Mouse (Mus musculus): ENCODE data around the gene Abcc1. TPM values are rescaled to one million over a fixed set of nuclear protein-coding genes. Genes with fewer than 3 reads are reported as not detected.

Gene Abcc1
- polyA plus RNA-seq, 2 experiments from 2014 or later, result 20.8 to 40.1 TPM

DNA sequence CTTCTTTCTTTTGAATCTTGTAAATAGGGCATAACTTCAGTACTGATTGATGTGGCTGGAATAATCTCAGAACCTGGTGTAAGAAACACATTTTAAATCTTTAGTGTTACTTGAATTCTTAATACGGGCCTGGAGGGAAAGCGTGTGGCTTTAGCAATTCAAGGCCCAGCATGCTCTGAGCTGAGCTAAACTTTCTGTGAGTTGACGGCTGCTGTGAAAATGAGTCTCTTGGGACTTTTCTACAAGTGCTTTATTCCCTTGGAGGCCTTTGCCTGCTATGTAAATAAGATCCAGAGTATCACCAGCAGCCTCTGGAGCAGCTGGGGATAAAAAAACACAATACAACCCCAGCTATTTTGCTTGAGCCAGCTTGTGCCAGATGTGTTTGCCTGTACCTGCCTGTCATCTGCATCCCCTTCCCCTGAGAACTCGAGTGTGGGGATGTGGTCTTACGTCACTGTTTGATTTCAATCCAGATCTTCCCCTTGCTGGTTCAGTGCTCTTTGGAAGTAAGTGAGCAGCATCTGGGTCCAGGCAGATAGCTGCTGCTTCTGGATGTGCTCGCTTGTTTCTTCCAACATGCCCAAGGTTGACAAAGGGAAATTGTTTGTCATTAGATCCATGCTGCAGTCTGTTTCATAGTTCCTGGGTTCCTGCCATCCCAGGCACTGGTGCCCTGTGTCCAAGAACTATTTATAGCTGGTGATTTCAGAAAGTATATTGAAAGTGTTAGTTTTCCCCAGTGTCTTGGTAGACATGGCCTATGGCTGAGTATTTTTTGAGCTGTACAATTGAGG, 82.9 kb downstream of the Abcc1 start:
- ATAC-seq, result no peak

DNA sequence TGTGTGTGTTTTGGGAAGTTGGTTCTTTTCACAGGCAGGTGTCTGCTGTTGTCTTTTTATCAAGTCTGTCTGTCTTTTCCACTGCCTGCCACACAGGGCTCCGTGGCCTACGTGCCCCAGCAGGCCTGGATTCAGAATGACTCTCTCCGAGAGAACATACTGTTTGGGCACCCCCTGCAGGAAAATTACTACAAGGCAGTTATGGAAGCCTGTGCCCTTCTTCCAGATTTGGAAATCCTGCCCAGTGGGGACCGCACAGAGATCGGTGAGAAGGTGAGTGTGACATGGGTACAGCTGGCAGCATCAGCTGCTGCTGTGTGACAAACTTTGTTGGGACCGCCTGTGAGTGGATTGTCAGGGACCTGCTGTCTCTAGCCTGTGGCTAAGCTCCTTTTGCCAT, 83.8 kb downstream of the Abcc1 start:
- ATAC-seq, result no peak

DNA sequence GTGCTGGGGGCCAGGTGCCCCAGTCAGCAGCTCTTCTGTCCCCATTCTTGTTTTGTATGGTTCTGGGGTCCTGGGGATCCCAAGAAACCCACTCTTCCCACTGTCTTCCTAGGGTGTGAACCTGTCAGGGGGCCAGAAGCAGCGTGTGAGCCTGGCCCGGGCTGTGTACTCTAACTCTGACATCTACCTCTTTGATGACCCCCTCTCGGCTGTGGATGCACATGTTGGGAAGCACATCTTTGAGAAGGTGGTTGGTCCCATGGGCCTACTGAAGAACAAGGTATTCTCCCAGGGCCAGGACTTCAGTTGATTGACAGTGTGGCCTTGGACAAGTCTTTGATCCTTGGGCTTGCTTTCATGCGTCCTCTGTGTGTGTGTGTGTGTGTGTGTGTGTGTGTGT, 86.0 kb downstream of the Abcc1 start:
- ATAC-seq, result no peak

DNA sequence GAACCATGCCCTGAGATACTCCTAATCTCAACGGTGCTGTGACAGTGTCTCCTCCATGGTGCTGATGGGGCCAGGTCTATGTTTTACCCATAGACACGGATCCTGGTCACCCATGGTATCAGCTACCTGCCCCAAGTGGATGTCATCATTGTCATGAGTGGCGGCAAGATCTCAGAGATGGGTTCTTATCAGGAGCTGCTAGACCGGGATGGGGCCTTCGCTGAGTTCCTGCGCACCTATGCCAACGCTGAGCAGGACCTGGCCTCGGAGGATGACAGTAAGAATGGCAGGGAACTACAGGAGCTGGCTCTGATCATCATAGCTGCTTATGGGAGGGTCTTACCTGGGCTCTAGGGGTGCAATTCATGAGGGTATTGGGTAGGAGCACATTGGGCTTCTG, 86.9 kb downstream of the Abcc1 start:
- ATAC-seq, result no peak

DNA sequence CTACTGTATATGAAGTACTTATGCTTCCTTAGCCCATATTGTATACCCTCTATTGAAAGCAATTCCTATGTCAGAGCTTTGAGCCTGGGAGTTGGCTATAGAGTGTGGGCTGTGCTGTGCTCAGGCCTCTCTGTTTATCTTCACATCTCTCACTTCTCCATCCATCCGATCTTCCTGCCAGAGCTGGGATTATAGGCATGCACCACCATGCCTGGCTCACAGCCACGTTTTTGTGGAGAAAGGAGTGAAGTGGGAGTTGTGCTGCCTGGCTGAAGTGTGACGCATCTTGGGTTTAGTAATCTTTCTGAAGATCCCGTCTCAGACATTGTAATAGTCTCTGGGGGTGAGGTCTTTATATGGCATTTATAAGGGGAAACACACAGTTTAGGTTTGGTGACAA, 88.5 kb downstream of the Abcc1 start:
- no peak for ATAC-seq

DNA sequence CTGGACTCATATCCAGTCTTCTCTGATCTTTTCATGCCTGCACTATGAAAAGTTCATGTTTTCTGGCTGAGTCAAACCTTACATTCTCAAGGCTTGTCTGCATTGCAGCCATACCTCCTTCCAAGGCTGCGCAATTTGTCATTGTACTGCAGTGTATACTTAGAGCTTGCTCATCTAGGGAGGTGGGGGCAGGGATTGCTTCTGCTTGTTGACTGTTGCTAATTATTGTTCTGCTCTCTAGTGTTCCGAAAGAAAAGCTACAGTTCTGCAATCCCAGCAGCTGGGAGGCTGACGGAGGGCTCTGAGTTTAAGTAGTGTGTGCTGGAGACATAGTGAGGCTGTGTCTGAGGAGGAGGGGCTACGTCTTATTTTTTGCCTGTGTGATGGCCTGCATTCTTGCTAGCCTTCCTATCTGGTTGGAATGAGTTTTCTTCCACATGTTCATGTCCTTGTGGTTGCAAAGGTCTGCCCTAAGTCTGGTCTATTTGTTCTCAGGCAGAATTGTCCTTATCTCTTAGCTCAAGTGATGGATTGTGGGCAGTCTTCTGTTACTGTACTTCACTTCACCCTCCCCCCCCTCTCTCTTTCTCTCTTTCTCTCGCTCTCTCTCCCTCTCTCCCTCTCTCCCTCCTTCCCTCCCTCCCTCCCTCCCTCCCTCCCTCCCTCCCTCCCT, 90.2 kb downstream of the Abcc1 start:
- no peak for ATAC-seq

DNA sequence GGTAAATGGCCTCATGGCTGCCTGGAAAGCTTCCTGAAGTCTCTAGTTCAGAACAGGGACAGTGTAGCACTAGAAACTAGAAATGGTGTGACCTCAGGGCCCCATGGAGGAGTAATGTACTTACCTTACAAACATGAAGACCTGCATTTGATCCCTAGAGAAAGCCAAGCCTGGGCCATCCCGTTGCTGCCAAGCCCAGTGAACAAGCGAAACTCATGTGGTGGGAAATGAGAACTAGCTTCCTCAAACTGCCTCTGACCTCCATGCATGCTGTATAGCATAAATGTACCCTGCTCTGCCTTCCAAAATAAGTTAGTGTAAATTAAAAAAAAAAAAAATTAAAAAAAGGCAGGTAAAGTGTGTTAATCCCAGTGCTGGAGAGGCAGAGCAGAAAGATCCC, 101.2 kb downstream of the Abcc1 start:
- no peak for ATAC-seq

DNA sequence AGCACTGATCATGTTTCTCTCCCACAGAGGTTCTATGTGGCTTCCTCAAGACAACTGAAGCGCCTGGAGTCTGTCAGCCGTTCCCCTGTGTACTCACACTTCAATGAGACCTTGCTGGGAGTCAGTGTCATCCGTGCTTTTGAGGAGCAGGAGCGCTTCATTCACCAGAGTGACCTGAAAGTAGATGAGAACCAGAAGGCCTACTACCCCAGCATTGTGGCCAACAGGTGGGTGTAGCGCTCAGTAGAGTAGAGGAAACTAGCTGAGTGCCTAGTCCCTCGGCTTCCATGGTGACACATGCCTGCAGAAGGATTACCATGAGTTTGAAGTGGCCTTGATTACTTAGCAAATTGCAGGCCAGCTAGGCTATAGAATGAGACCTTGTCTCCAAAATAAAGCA, 103.7 kb downstream of the Abcc1 start:
- no peak for ATAC-seq

DNA sequence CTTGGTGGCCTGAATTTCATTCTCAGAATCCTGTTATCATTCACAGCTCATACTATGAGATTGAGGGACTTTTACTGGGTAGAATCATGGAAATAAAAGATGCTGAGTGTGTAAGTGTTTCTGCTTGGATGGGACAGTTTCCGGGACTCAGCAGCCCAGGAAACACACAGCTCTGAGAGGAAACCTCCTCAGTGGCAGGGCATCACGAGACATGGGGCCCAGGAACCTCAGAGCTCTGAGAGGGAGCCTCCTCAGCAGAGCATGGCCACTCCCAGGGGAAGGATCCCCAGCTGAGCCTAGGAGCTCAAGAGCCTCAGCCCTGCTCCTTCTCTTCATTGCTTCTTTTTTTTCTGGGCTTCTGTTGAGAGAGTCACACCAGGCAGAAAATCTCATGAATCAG, 107.0 kb downstream of the Abcc1 start:
- ATAC-seq, result no peak

DNA sequence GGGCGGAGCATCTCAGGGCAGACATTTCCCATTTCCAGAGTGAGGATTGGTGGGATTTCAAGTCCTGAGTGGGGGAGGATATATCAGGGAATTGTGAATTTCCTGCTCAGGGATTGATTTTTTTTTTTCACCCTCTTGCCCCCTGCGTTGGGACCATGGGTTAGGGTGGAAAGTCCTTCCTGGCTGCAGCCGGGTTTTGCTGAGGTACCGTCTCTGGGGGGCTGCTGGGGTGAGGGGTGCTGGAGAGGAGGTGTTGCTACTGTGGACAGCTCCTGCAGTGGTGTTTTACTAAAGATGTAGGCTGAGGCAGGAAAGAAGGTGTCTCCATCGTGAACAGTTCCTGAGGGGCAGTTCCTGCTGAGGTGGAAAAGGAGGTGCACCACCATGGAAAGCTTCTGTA, 107.5 kb downstream of the Abcc1 start:
- no peak for ATAC-seq

DNA sequence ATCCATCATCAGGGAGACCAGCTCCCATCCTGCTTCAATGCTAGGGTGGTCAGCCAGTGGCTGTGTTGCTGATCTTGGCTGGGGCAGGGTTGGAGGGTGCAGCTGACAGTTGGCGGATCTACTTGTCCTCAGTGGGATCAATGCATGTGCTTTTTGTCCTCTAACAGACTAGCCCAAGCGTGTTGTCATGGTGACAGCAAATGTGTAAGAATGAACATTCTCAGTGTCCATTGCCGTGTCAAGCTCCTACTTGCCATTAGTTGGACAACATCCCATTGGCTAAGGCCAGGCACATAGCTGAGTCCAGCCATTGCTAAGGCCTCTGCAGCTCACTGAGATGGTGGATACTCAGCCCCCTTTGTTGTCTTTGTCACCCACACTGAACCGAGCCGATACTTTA, 110.8 kb downstream of the Abcc1 start:
- no peak for ATAC-seq

DNA sequence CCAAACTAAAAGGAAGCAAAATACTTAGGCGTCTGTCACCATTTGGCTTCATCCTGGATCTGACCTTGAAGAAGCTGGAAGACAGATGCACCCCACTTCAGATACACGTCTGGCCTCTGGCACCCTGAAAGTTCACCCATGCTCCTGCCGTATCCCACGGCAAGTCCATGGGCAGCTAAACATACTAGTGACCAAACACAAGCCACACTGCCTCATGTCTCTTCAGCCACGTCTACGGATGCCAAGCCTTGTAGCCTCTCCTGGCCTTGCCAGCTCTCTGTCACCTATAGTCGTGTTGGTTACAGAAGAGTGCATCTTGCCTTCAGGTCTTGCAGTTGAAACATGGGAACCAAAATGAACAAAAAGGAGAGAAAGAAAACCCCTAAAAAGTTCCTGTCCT, 112.3 kb downstream of the Abcc1 start:
- ATAC-seq, result no peak

DNA sequence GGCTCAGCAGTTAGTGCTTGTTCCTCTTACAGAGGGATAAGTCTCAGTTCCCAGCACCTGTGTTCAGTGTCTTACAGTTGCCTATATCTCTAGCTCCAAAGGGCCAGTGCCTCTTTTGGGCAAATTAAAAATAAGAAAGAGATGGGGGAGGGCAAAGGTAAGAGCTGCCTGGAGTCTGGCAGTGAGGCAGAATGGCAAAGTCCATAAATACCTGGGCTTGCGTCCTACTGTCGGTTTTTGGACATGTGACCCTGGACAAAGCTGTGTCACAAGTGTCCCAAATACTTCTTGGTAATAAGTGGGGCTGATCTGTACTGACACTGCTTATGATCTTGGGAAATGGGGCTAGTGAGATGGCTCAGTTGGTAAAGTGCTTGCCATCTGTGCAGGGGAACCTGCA, 113.6 kb downstream of the Abcc1 start:
- ATAC-seq, result no peak

DNA sequence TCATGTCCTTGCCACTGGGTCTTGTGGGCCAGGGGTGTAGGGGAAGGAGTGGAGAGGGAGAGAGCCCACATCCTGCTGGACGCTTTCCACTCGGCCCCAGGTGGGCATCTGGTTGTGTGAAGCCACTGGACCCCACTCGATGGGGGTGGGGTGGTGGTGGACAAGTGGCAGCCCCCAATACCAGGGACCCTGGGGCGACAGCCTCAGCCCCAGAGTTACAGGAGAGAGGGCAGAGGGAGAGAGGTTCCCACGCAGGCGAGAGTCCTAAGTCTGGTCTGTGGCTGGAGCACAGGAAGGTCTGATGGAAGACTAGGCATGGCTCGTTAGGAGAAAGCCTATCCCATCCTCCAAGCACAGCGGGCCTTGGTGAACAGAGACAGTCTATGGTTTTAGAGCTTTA, 114.7 kb downstream of the Abcc1 start:
- no peak for ATAC-seq

DNA sequence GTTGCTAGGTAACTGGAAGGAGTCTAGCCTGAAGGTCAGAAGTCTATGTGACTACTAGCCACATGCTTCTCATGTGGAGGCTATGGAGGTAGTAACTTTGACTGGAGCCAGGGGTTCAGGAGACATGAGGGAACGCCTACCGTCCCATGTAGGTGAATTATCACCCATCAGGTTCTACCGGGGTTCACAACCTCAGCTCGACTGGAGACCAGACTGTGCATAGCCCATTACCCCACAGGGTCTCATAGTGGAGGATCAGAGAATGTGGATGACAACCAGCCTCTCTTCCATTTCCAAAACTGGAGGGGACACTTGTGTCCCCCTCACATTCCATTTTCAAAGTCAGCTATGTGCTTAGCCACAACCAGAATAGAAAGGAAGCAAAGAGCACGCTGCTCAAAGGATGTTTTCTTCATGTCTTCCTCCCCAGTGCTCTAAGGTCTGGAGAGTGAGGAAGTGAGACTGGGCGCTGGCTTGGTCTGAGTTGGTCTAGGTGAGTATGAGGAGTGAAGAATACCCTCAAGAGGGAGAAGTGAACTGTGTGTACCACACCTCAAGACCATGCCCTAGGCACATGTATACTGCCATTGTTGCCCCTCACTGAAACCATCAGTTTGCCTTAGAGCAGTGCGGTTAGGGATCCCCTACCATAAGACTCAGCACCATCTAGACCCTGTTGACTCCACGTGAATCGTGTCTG, 115.5 kb downstream of the Abcc1 start:
- no peak for ATAC-seq

DNA sequence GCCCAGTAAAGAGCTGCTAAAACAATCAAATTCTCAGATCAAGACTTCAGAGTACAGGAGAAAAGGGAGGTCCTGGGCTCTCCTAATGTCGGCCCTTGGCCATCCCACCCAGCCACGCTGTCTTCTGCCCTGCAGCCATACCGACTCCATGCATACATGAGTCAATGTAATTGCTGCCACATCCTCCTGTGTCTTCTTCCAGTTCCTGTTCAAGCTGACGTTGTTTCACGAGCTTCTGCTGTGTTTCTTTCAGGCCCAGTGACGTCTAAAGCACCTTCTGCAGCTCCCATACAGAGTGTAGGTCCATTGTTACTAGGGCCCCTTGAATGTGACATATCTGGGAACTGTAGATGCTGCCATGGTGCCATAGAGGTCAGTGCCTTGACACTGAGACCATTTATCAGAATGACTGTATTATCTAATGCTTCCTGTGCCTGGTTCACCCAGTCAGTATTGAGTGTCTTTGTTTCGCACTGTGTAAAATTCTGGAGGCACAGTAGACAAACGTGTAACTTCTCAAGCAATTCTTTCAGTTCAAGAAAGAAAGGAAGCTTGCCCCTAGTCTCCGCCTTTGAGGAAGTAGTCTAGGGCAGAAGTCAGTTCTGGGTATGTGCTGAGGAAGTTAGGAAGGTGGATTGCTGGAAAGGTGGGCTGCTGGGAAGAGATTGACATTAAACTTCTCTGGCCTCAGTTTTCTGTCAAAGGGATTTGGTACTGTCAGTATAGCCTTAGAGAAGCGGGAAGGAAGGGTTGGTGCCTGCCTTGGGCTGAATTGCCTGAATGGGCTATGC, 116.3 kb downstream of the Abcc1 start:
- no peak for ATAC-seq

DNA sequence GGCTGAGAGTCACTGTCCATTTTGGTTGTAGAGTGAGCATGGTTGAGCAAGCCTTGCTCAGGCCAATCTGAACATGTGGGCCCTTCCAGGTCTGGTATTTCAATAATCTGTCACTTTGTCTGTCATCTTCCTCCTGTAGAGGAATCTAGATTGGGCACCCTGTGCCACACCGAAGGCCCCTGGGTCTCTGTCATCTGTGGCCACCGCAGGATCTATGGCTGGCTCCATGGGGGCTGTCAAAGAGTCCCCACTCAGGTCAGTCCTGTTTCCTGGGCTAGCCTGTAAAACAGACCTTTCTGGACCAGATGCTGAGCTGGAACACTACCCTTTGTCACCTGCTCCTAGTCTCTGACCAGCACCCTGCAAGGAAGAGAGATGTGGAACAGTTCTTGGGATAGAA, 118.3 kb downstream of the Abcc1 start:
- no peak for ATAC-seq

DNA sequence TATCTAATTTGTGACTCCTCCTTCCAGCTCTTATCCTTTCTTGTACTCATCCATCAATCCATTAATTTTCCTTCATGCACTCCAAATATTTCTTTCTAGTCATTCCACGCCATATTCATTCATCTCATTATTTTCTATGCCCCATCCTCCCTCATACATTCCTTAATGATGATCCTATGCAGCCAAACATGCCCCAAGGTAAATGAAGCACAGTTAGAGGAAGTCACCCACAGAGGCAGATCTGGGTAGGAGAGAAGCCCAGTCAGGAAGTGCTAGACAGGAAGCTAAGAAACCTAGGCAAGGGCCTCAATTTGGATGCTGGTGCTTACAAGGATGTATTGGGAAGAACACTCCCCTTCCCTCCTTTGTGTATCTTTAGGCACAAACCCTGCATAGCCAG, 121.9 kb downstream of the Abcc1 start:
- ATAC-seq, result no peak

DNA sequence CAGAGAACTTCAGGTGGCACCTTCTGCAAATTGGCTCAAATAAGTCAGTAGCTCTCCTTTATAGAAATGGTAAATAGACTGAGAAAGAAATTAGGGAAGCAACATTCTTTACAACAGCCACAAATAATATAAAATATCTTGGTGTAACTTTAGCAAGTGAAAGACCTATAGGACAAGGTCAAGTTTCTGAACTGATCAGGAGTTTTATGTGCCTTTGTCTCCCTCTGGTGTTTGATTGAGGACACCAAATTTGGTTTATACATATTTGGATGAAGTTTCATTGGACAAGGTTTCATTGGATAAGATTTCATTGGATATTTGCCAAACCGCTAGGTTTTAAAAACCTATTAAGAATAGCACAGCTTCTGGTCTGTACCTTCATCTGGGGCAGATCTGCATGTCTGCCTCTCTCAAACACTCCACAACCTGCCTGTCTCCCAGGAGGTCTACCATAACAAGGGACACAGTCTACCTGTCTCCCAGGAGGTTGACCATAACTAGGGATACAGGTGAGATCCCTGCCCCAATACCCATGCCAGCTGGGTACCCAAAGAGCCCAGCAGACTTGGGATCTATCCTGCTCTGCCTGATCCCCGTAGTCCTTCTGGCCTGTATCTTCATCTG, 132.2 kb downstream of the Abcc1 start:
- no peak for ATAC-seq

DNA sequence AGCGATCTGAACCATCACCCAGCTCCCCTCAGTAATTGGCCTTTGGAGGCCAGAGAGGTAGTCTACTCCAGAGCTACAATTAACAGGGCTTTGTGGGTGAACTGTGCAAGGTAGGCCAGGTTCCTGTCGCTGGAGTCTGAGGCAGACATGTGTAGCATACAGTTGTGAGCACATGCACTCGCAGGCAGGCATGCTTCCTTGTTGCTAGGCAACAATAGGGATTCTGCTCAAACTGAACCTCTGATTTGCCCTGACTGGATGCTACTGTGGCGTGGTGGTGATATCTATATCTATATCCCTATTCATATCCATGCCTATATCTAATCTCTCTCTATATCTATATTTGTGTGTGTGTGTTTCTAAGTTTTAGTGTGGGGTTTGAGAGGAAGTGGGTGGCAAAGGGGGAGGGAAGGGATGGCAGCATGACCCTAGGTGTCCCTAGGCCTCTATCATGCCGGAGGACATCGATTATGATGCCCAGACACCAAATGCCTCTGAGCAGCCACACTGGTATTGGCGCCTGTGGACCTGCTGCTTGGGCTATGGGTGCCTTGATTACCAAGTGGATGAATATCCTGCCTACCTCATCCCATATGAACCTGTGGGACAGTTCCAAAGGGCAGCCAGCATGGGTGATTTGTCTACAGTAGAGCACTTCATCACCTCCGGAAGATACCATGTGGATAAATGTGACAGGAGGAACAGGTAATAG, 140.4 kb downstream of the Abcc1 start:
- no peak for ATAC-seq

DNA sequence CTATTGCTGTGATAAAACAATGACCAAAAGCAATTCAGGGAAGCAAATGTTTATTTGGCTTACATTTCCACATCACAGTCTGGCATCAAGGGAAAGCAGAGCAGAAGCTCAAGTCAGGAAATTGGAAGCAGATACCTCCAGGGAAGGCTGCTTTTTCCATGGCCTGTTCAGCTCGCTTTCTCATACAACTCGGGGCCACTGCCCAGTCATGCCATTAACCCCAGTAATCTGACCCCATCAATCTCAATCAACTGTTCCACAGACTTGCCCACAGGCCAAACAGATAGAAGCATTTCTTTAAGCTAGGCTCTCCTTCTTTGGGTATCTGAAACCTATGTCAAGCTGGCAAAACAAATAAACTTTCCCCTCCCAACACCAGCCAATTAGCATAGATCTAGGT, 145.1 kb downstream of the Abcc1 start:
- ATAC-seq, result no peak

All from CD4-positive, CD25-positive, alpha-beta regulatory T cell, adult 4 months (primary cell).